Mouse (Mus musculus) CH12.LX (cell line): Measurements from ENCODE around the gene Gsta2. TPM values are rescaled to one million over a fixed set of nuclear protein-coding genes. Genes with fewer than 3 reads are reported as not detected.
"Not testable (repeated sequence)": the region's sequence is repeated elsewhere in the genome, so short reads cannot be mapped to it uniquely, and the experiment has no call there.

Experiments
- DNase-seq: peaks from one replicate; pipeline ENCODE4 v3.0.0-alpha.2; 2013; ENCODE audit errors: extremely low read depth
- H3K27ac ChIP-seq: 2 replicates; pipeline ENCODE4 v1.5.1; 2012; ENCODE audit warnings: low read depth, mild to moderate bottlenecking, control low read depth, moderate library complexity; ENCODE audit not compliant: insufficient read depth
- H3K27me3 ChIP-seq: replicated peaks from 2 replicates; pipeline ENCODE3; 2012; ENCODE audit warnings: inconsistent platforms
- H3K36me3 ChIP-seq, 2 experiments: replicated peaks in 1 of 2; 2 replicates each; pipeline versions ENCODE3 to v1.6.1; 2012; ENCODE audit warnings: inconsistent platforms in 1 of 2, low read length in 1 of 2, mild to moderate bottlenecking in 1 of 2, mixed read lengths in 1 of 2, moderate library complexity in 1 of 2; ENCODE audit not compliant: control insufficient read depth in 1 of 2, insufficient read depth in 1 of 2
- H3K4me1 ChIP-seq, 2 experiments: 2 replicates each; pipeline ENCODE4 v1.6.1; 2012; ENCODE audit warnings: inconsistent platforms in 1 of 2, moderate library complexity in 1 of 2; ENCODE audit not compliant: insufficient read depth in 2 of 2, control insufficient read depth in 1 of 2
- H3K4me2 ChIP-seq: 2 replicates; pipeline ENCODE4 v1.6.1; 2012; ENCODE audit warnings: low read depth, mild to moderate bottlenecking, control low read depth; ENCODE audit not compliant: poor library complexity, insufficient read depth, severe bottlenecking
- H3K4me3 ChIP-seq, 3 experiments: fragments of 150-350 bp in 1 of 3; sonication (generic) in 1 of 3; replicated peaks in 1 of 3; 2 replicates each; pipeline versions ENCODE3 to v1.5.1; 2011 to 2012; ENCODE audit warnings: low read depth in 2 of 3, low read length in 2 of 3, mild to moderate bottlenecking in 2 of 3, moderate library complexity in 2 of 3, control low read depth in 1 of 3, improper control_type of control experiment in 1 of 3, inconsistent platforms in 1 of 3, mixed read lengths in 1 of 3; ENCODE audit not compliant: poor library complexity in 1 of 3
- H3K79me2 ChIP-seq: replicated peaks from 2 replicates; pipeline ENCODE4 v1.6.1; 2012; ENCODE audit warnings: mild to moderate bottlenecking, moderate library complexity; ENCODE audit not compliant: control insufficient read depth, poor library complexity, insufficient read depth, severe bottlenecking; ENCODE audit errors: extremely low read depth
- H3K9ac ChIP-seq: 2 replicates; pipeline ENCODE4 v1.6.1; 2012; ENCODE audit warnings: low read depth, mild to moderate bottlenecking, control low read depth, moderate library complexity; ENCODE audit not compliant: insufficient read depth
- H3K9me3 ChIP-seq: replicated peaks from 2 replicates; pipeline ENCODE3; 2012; ENCODE audit warnings: low read length, inconsistent platforms, mixed read lengths
- CHD2 ChIP-seq: IDR thresholded peaks from 2 replicates; pipeline ENCODE4 v1.6.1; 2011; ENCODE audit warnings: low read length, improper control_type of control experiment
- ELF1 ChIP-seq: IDR thresholded peaks from 2 replicates; pipeline ENCODE4 v1.6.1; 2014; ENCODE audit warnings: low read depth, mild to moderate bottlenecking, inconsistent platforms, low read length, improper control_type of control experiment
- EP300 ChIP-seq: IDR thresholded peaks from 2 replicates; pipeline ENCODE4 v1.6.1; 2011; ENCODE audit warnings: low read length, improper control_type of control experiment
- GABPA ChIP-seq: IDR thresholded peaks from 2 replicates; pipeline ENCODE4 v1.6.1; 2012; ENCODE audit warnings: low read depth, low read length, improper control_type of control experiment, inconsistent platforms; ENCODE audit not compliant: insufficient replicate concordance
- JUN ChIP-seq: IDR thresholded peaks from 2 replicates; pipeline ENCODE4 v1.6.1; 2011; ENCODE audit warnings: low read depth, mild to moderate bottlenecking, low read length, improper control_type of control experiment, moderate library complexity; ENCODE audit not compliant: insufficient read depth
- KAT2A ChIP-seq: IDR thresholded peaks from 2 replicates; pipeline ENCODE4 v1.6.1; 2012; ENCODE audit warnings: low read length, improper control_type of control experiment, inconsistent platforms; ENCODE audit not compliant: insufficient replicate concordance
- MAX ChIP-seq: IDR thresholded peaks from 2 replicates; pipeline ENCODE4 v1.6.1; 2011; ENCODE audit warnings: low read length, improper control_type of control experiment
- MXI1 ChIP-seq: IDR thresholded peaks from 2 replicates; pipeline ENCODE4 v1.6.1; 2011; ENCODE audit warnings: mild to moderate bottlenecking, low read depth, low read length, improper control_type of control experiment
- MYC ChIP-seq: IDR thresholded peaks from 2 replicates; pipeline ENCODE4 v1.6.1; 2011; ENCODE audit warnings: low read depth, mild to moderate bottlenecking, improper control_type of control experiment, low read length
- NRF1 ChIP-seq: IDR thresholded peaks from 2 replicates; pipeline ENCODE4 v1.6.1; 2014; ENCODE audit warnings: low read depth, mild to moderate bottlenecking, inconsistent platforms, low read length, improper control_type of control experiment, moderate library complexity
- PAX5 ChIP-seq: IDR thresholded peaks from 2 replicates; pipeline ENCODE4 v1.6.1; 2012; ENCODE audit warnings: low read length, inconsistent platforms, mixed read lengths
- POLR2A ChIP-seq: IDR thresholded peaks from 2 replicates; pipeline ENCODE4 v1.6.1; 2011; ENCODE audit warnings: low read depth, mild to moderate bottlenecking, improper control_type of control experiment, low read length
- RAD21 ChIP-seq: IDR thresholded peaks from 2 replicates; pipeline ENCODE4 v1.6.1; 2011; ENCODE audit warnings: low read depth, mild to moderate bottlenecking, low read length, improper control_type of control experiment, moderate library complexity
- RCOR1 ChIP-seq: conservative IDR thresholded peaks from 2 replicates; pipeline ENCODE4 v1.6.1; 2012; ENCODE audit warnings: low read depth, mild to moderate bottlenecking, inconsistent platforms, low read length, improper control_type of control experiment
- SIN3A ChIP-seq: IDR thresholded peaks from 2 replicates; pipeline ENCODE4 v1.6.1; 2012; ENCODE audit warnings: low read length, improper control_type of control experiment, inconsistent platforms
- TCF12 ChIP-seq: IDR thresholded peaks from 2 replicates; pipeline ENCODE4 v1.6.1; 2014; ENCODE audit warnings: low read depth, mild to moderate bottlenecking, inconsistent platforms, low read length, improper control_type of control experiment
- USF1 ChIP-seq: IDR thresholded peaks from 2 replicates; pipeline ENCODE4 v1.6.1; 2014; ENCODE audit warnings: low read depth, mild to moderate bottlenecking, inconsistent platforms, low read length, improper control_type of control experiment
- ZC3H11A ChIP-seq: IDR thresholded peaks from 2 replicates; pipeline ENCODE4 v1.6.1; 2012; ENCODE audit warnings: low read depth, mild to moderate bottlenecking, inconsistent platforms, low read length, improper control_type of control experiment
- ZMIZ1 ChIP-seq: IDR thresholded peaks from 2 replicates; pipeline ENCODE4 v1.6.1; 2012; ENCODE audit warnings: low read depth, mild to moderate bottlenecking, inconsistent platforms, low read length, improper control_type of control experiment
- ZNF384 ChIP-seq: IDR thresholded peaks from 2 replicates; pipeline ENCODE4 v1.6.1; 2012; ENCODE audit warnings: low read depth, low read length, improper control_type of control experiment, inconsistent platforms
- dilution Hi-C: fragments of 300-500 bp; cut with MboI; formaldehyde crosslinking; loops from 2 replicates; pipeline ENCODE4 v1.14.3; 2020; ENCODE audit warnings: low sequenced_read_pairs; ENCODE audit not compliant: extremely low pct_unique_long_range_greater_than_20kb, extremely low pct_ligation_motif_present
- in situ Hi-C: fragments of 300-500 bp; cut with MboI; formaldehyde crosslinking; loops from 3 replicates; pipeline ENCODE4 v1.14.3; 2019; ENCODE audit warnings: low sequenced_read_pairs, low pct_ligation_motif_present, low pct_unique_long_range_greater_than_20kb, mixed read lengths
- polyA plus RNA-seq: library from polyadenylated mRNA; unstranded; fragments of >175 nt; gene quantifications from 2 replicates; pipeline ENCODE4 v1.2.1, GENCODE M21; 2012; ENCODE audit warnings: low read depth; ENCODE audit not compliant: insufficient read length
- total RNA-seq, 2 experiments: library from RNA; depleted of rRNA; stranded (reverse); fragments of 300-350 nt in 1 of 2; fragments of >200 nt in 1 of 2; gene quantifications; 2 replicates each; pipeline ENCODE4 v1.2.3; 2012 to 2014

Gsta2 gene
- total and polyA plus RNA-seq, 3 experiments = not detected

DNA sequence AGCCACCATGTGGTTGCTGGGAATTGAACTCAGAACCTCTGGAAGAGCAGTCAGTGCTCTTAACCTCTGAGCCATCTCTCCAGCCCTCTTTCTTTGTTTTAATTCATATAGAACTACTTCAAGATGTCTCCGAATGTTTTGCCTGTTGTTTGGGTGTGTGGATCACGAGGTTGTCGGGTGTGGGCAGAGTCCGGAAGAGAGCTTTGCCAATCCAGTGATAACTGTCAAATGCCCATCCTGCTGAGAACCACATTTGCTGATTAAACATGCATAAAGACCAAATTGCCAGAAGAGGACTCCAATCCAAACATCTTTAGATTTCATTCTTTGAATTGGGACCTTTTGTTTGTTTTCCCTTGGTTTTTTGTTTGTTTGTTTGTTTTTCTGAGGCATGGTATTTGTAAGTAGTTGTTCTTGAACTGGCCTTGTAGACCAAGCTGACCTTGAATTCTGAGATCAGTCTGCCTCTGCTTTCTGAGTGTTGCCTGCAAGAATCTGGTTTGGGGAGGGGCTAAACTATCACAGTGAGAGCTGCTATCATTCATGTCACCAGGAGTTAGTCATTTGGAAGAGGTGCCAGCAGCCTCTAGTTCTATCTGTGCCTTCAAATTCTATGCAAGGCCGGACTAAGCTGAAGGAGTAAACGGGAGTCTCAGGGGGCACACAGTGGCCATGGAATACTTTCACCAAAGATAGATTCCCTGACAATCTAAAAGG is 3.9 kb downstream of the Gsta2 start:
- Histone ChIP-seq H3K4me1 (no peaks in the 10 kb centered on the region), H3K9ac (no peak overlapping the region), H3K27ac (no peak overlapping the region), H3K4me3 (no peak overlapping the region), H3K27me3 (peaks cover 33% of the 10 kb centered on the region), H3K79me2 (no peaks in the 10 kb centered on the region), H3K36me3 (no peaks in the 10 kb centered on the region), H3K9me3 (no peaks in the 10 kb centered on the region), H3K4me2 (no peak overlapping the region)
- in situ Hi-C loops = no loop called here
- DNase-seq = no peak
- TF ChIP-seq JUN = no peak
- no peak for TF ChIP-seq RCOR1
- TF ChIP-seq MXI1 = no peak
- no peak for TF ChIP-seq ZMIZ1
- no peak for TF ChIP-seq USF1
- TF ChIP-seq SIN3A = no peak
- no peak for TF ChIP-seq ELF1
- TF ChIP-seq TCF12 = no peak
- no peak for TF ChIP-seq MYC
- TF ChIP-seq PAX5 = no peak
- no peak for TF ChIP-seq GABPA
- TF ChIP-seq EP300 = no peak
- TF ChIP-seq MAX = no peak
- TF ChIP-seq KAT2A = no peak
- TF ChIP-seq NRF1 = no peak
- no peak for TF ChIP-seq ZNF384
- no peak for TF ChIP-seq RAD21
- TF ChIP-seq POLR2A = no peak
- TF ChIP-seq CHD2 = no peak
- TF ChIP-seq ZC3H11A = no peak
- dilution Hi-C loops = no loop called here

DNA sequence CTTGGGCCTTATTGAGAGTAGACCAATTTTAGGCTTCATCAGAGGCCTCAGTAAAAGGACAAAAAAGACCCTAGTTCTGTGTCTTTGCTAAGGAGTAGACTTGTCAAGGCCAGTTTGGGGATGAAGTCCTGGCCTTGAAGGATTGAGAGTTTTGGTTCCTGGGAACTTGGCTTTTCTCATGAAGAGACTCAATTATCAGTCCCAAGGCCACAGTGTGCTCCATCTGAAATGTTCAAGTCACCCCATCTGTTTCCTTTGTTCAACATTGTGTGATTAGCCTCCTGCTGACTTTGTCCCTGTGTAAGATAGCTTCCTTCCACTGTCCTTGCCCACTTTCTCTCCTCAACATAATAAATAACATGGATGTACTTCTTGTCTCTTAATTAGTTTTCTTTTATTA is 5.6 kb downstream of the Gsta2 start:
- peaks cover 24% of the 10 kb centered on the region for H3K27me3 ChIP-seq
- dilution Hi-C loops, H3K4me3 ChIP-seq, H3K79me2 ChIP-seq, in situ Hi-C loops, H3K36me3 ChIP-seq, DNase-seq, H3K9me3 ChIP-seq, H3K9ac ChIP-seq, H3K27ac ChIP-seq, H3K4me2 ChIP-seq, H3K4me1 ChIP-seq: not testable (repeated sequence)

DNA sequence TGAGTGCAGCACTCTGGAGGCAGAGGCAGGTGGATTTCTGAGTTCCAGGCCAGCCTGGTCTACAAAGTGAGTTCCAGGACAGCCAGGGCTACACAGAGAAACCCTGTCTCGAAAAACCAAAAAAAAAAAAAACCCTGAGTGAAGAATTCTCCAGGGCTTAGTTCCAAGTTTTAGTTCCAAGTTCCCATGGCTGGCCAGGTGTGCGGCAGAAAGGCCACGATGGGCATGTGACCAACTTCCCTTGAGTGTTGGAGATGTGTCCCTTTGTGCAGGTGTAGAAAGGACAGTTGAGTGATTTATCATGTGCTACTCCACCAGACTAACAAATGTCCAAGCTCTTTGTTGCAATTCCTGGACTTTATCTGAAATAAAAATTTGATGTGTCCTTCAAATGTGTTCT is 6.4 kb downstream of the Gsta2 start:
- H3K27ac ChIP-seq, H3K4me3 ChIP-seq, H3K4me1 ChIP-seq, H3K4me2 ChIP-seq, DNase-seq, H3K9ac ChIP-seq, H3K9me3 ChIP-seq, H3K79me2 ChIP-seq, in situ Hi-C loops, H3K36me3 ChIP-seq, dilution Hi-C loops: not testable (repeated sequence)
- H3K27me3 ChIP-seq = peaks cover 24% of the 10 kb centered on the region

DNA sequence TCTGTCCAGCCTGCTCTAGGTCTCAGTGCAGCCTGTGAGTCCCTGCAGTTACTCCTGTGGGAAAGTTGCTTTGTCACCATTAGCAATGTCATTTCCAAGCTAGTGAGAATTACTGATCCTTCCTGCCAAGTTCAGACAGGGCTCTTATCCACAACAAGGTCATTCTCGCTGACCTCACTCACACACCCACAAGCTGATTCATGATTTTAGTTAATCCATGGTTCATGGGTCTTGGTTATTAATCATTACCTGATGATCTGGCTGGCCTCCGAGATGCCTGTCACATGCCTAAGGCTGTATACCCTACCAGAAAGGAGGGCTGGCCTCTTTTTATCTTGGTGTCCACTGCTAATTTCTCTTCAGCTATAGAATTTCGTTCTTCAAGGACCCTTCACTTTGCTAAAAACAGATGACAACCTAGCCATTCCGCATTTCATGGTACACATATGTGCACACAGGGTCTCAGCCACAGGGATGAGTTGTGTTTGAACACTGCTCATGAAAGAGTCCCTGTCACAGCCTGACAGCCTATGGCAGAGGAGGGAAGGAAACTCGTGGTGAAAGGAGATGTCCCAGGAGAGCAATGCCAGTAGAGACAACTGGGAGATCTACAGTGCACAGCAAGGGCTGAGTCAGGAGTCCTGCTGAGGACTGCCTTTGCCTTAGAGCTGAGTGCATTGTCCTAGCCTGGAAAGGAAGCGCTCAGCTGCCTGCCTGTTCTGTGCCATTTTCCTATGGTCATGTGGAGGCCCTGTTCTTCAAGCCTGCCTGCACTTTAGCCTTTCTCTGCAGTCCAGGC is 7.2 kb downstream of the Gsta2 start:
- not testable (repeated sequence) for H3K27ac ChIP-seq, H3K4me3 ChIP-seq

More for the DNA sequence above, 7.2 kb downstream of the Gsta2 start:
- dilution Hi-C loops, H3K4me2 ChIP-seq, H3K36me3 ChIP-seq, H3K9me3 ChIP-seq, DNase-seq, H3K79me2 ChIP-seq, in situ Hi-C loops, H3K9ac ChIP-seq, H3K4me1 ChIP-seq: not testable (repeated sequence)
- peaks cover 29% of the 10 kb centered on the region for H3K27me3 ChIP-seq
